Mouse (Mus musculus) G1E (cell line): ENCODE measurements at regions not wholly inside any gene's neighbourhood (a gene's known extent, or its start where the extent isn't known, plus 50 kb on each side); places are given as distances from the start of the nearest gene placed in this dataset.

Source experiments
- CTCF ChIP-seq: IDR thresholded peaks from 2 replicates; pipeline ENCODE4 v1.5.1; 2012; ENCODE audit warnings: low read depth, low read length, inconsistent platforms, mixed read lengths
- TAL1 ChIP-seq: conservative IDR thresholded peaks from 2 replicates; pipeline ENCODE4 v1.6.1; 2012; ENCODE audit warnings: low read depth, low read length, inconsistent platforms, mixed read lengths

- TF ChIP-seq CTCF (no peak), TAL1 (no peak)
Measured at GRCm38 (mm10) chr9:122637591-122637990, 109.6 kb upstream of the Topaz1 start.
